Mouse (Mus musculus): ENCODE data around the gene Pou2af1.

DNA sequence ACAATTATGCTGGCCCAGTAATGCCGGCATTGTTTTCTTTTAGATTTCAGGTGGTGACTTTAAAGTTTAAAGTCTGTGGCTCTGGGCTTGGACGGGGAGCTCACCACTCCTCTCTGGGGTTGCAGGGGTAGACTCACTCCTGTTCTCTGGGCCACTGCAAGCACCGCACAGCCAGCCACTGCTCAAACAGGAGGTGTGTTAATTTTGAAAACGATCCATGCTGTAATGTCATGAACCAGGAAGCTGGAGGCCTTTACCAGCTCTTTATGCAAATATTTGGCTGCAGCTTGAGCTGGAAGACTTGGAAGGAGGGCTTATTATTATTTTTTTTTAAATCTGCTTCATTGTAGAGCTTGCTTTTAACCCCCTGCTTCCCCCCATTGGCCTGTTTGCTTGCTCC lies 61.2 kb downstream of the Pou2af1 start:
- no peak for TF ChIP-seq CTCF (IDR thresholded peaks at IDR 0.05; ENCODE audit: extremely low read depth, insufficient read length, insufficient replicate concordance, low read depth, low read length)
- no peak for TF ChIP-seq POLR2A (IDR thresholded peaks at IDR 0.05; ENCODE audit: low read depth, low read length)

Measured in small intestine, adult 2 months (tissue).